Mouse (Mus musculus): Measurements from ENCODE around the gene Olfr69.
"Not testable (repeated sequence)": the region's sequence is repeated elsewhere in the genome, so short reads cannot be mapped to it uniquely, and the experiment has no call there.

The Olfr69 gene

GRCm38 (mm10) chr7:103771494-103771893, at the start of gene Olfr69:
Gene Olfr69, minus strand, starts transcription at chr7:103771594.
- DNase-seq (ENCODE audit: low read depth, low spot score), result no peak

GRCm38 (mm10) chr7:103815085-103815484, 43.7 kb upstream of the Olfr69 start:
- DNase-seq (ENCODE audit: low read depth, low spot score), result not testable (repeated sequence)

GRCm38 (mm10) chr7:103813766-103814165, 42.4 kb upstream of the Olfr69 start, which contains the start of gene Hbb-bt:
Gene Hbb-bt, minus strand, starts transcription at chr7:103813996.
- DNase-seq (ENCODE audit: low read depth, low spot score), result no peak

- DNase-seq (ENCODE audit: low read depth, low spot score), result not testable (repeated sequence)
Measured at GRCm38 (mm10) chr7:103813152-103813551, 41.8 kb upstream of the Olfr69 start.

- DNase-seq (ENCODE audit: low read depth, low spot score), result no peak
Measured at GRCm38 (mm10) chr7:103812174-103812573, 40.8 kb upstream of the Olfr69 start.

- DNase-seq (ENCODE audit: low read depth, low spot score), result no peak
Measured at GRCm38 (mm10) chr7:103811223-103811845, 39.9 kb upstream of the Olfr69 start.

GRCm38 (mm10) chr7:103810746-103811145, 39.4 kb upstream of the Olfr69 start:
- no peak for DNase-seq (ENCODE audit: low read depth, low spot score)

- no peak for DNase-seq (ENCODE audit: low read depth, low spot score)
Measured at GRCm38 (mm10) chr7:103810296-103810695, 38.9 kb upstream of the Olfr69 start.

- DNase-seq (ENCODE audit: low read depth, low spot score), result no peak
Measured at GRCm38 (mm10) chr7:103809801-103810155, 38.4 kb upstream of the Olfr69 start.

GRCm38 (mm10) chr7:103808971-103809800, 37.8 kb upstream of the Olfr69 start:
- no peak for DNase-seq (ENCODE audit: low read depth, low spot score)

- not testable (repeated sequence) for DNase-seq (ENCODE audit: low read depth, low spot score)
Measured at GRCm38 (mm10) chr7:103808120-103808519, 36.7 kb upstream of the Olfr69 start.

GRCm38 (mm10) chr7:103806856-103807255, 35.5 kb upstream of the Olfr69 start:
- DNase-seq (ENCODE audit: low read depth, low spot score), result peak; percentile 30

GRCm38 (mm10) chr7:103792669-103793388, 21.4 kb upstream of the Olfr69 start:
- no peak for DNase-seq (ENCODE audit: low read depth, low spot score)

GRCm38 (mm10) chr7:103791721-103792120, 20.3 kb upstream of the Olfr69 start, which contains the start of gene Olfr67:
Gene Olfr67, minus strand, starts transcription at chr7:103791821.
- DNase-seq (ENCODE audit: low read depth, low spot score), result no peak

GRCm38 (mm10) chr7:103779598-103779997, 8.2 kb upstream of the Olfr69 start, which contains the start of gene Olfr68:
Gene Olfr68, minus strand, starts transcription at chr7:103779698.
- no peak for DNase-seq (ENCODE audit: low read depth, low spot score)

GRCm38 (mm10) chr7:103777652-103778051, 6.3 kb upstream of the Olfr69 start:
- not testable (repeated sequence) for DNase-seq (ENCODE audit: low read depth, low spot score)

GRCm38 (mm10) chr7:103767687-103768086, 3.7 kb downstream of the Olfr69 start:
- DNase-seq (ENCODE audit: low read depth, low spot score), result not testable (repeated sequence)

- DNase-seq (ENCODE audit: low read depth, low spot score), result not testable (repeated sequence)
Measured at GRCm38 (mm10) chr7:103762212-103762611, 9.2 kb downstream of the Olfr69 start.

GRCm38 (mm10) chr7:103757233-103757632, 14.2 kb downstream of the Olfr69 start, which contains the start of gene Olfr630:
Gene Olfr630, minus strand, starts transcription at chr7:103757333.
- no peak for DNase-seq (ENCODE audit: low read depth, low spot score)

- no peak for DNase-seq (ENCODE audit: low read depth, low spot score)
Measured at GRCm38 (mm10) chr7:103744843-103745242, 26.6 kb downstream of the Olfr69 start, which contains the start of gene Olfr629. Gene Olfr629, minus strand, starts transcription at chr7:103744943.

- no peak for DNase-seq (ENCODE audit: low read depth, low spot score)
Measured at GRCm38 (mm10) chr7:103730074-103730473, 41.3 kb downstream of the Olfr69 start, which contains the start of gene Olfr628. Gene Olfr628, plus strand, starts transcription at chr7:103730374.

- not testable (repeated sequence) for DNase-seq (ENCODE audit: low read depth, low spot score)
Measured at GRCm38 (mm10) chr7:103716398-103716797, 55.0 kb downstream of the Olfr69 start.

Measured in forelimb bud, embryonic 11.5 days (tissue).